Mouse (Mus musculus): ENCODE results near the gene Aagab. TPM values are rescaled to one million over a fixed set of nuclear protein-coding genes. Genes with fewer than 3 reads are reported as not detected.

The Aagab gene
- polyA plus RNA-seq, 1 experiment from 2014 or later, result 66.0 TPM

DNA sequence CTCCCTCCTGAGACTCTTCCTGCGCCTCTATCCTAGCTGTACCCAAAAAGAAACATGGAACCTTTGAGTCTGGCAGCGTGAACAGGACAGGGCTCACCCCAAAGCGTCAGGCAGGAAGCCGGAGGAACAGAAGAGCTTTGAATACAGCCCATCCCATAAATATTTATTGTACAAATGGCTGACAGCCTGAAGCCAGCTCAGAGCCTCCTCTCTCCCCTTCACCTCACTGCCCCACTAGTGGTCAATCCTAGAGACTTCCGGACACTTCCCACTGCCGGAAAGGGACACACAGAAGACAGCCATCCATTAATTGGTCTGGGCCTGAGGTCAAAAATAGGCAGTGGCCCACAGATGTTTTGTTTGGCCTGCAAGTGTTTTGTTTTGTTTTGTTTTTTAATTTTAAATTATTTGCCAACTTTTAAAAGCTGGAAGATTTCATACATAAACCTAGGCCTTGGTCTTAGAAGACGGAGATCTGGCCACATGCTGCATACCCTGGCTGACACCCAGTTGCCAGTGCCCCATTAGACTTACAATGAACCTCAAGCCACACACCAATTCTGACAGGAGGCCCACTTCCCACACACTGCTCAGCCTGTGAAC is 85.1 kb downstream of the Aagab start:
- no peak for ATAC-seq
- no peak overlapping the region for H3K4me3 ChIP-seq (ENCODE audit: low read length)
- H3K27ac ChIP-seq (ENCODE audit: low read depth, low read length), result no peak overlapping the region; the same call in 1 of the 2 replicates
- no peak overlapping the region for H3K9ac ChIP-seq (ENCODE audit: low read depth, low read length)
- H3K4me2 ChIP-seq (ENCODE audit: low read length), result no peak overlapping the region
- H3K36me3 ChIP-seq (ENCODE audit: control insufficient read depth, insufficient read depth, low read length), result no peaks in the 10 kb centered on the region
- H3K4me1 ChIP-seq (ENCODE audit: control insufficient read depth, insufficient read depth, low read depth, low read length), result no peaks in the 10 kb centered on the region
- H3K9me3 ChIP-seq (ENCODE audit: control insufficient read depth, low read length), result no peaks in the 10 kb centered on the region
- H3K27me3 ChIP-seq (replicated peaks; ENCODE audit: control insufficient read depth, insufficient read depth, low read length), result no peaks in the 10 kb centered on the region
- WGBS, result 74% methylated on average over 7 of the region's 7 CpGs

GRCm38 (mm10) chr9:63690511-63690910 is 88.1 kb downstream of the Aagab start:
- H3K4me1 ChIP-seq (ENCODE audit: control insufficient read depth, insufficient read depth, low read depth, low read length), result no peaks in the 10 kb centered on the region
- ATAC-seq, result no peak
- no peak overlapping the region for H3K27ac ChIP-seq (ENCODE audit: low read depth, low read length)
- 85% methylated on average over 1 of the region's 1 CpGs for WGBS
- H3K36me3 ChIP-seq (ENCODE audit: control insufficient read depth, insufficient read depth, low read length), result no peaks in the 10 kb centered on the region
- no peaks in the 10 kb centered on the region for H3K27me3 ChIP-seq (replicated peaks; ENCODE audit: control insufficient read depth, insufficient read depth, low read length)
- no peaks in the 10 kb centered on the region for H3K9me3 ChIP-seq (ENCODE audit: control insufficient read depth, low read length)
- H3K4me3 ChIP-seq (ENCODE audit: low read length), result no peak overlapping the region
- no peak overlapping the region for H3K9ac ChIP-seq (ENCODE audit: low read depth, low read length)
- H3K4me2 ChIP-seq (ENCODE audit: low read length), result no peak overlapping the region

DNA sequence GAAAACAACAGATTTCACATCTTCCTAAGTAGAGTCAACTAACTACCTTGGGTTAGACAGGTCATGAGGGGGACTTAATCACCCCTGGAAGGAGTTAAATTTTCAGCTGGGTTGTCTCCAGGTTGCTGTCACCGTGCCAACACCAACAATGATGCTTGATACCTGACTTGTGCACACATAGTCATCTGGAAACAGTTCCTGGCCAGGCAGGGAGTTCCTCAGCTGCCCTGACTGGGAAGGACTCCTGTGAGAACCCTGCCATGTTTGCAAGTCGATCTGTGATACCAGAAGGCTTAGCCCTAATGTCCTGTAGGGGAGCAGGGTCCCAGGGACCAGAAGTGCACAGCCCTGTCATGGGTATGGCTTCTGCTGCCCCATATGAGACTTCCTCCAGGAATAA is 89.5 kb downstream of the Aagab start:
- no peak for ATAC-seq
- 74% methylated on average over 2 of the region's 2 CpGs for WGBS

More for the DNA sequence above, 89.5 kb downstream of the Aagab start:
- Histone ChIP-seq H3K27ac (ENCODE audit: low read depth, low read length) (no peak overlapping the region), H3K9ac (ENCODE audit: low read depth, low read length) (no peak overlapping the region), H3K9me3 (ENCODE audit: control insufficient read depth, low read length) (no peaks in the 10 kb centered on the region), H3K4me1 (ENCODE audit: control insufficient read depth, insufficient read depth, low read depth, low read length) (peaks cover 6% of the 10 kb centered on the region), H3K36me3 (ENCODE audit: control insufficient read depth, insufficient read depth, low read length) (no peaks in the 10 kb centered on the region), H3K4me3 (ENCODE audit: low read length) (no peak overlapping the region), H3K4me2 (ENCODE audit: low read length) (no peak overlapping the region), H3K27me3 (replicated peaks; ENCODE audit: control insufficient read depth, insufficient read depth, low read length) (no peaks in the 10 kb centered on the region)

Other genes with a start within 250 kb of the Aagab start
- 31.2 and 31.6 TPM in 2 replicates for gene Map2k5, start 224.8 kb upstream of the Aagab start, polyA plus RNA-seq (2015; fragmentation: Nextera tagmentation; extraction: Ambion mirVana)
- gene 2300009A05Rik, start 203.4 kb upstream of the Aagab start, polyA plus RNA-seq (2015; fragmentation: Nextera tagmentation; extraction: Ambion mirVana), result 63.3 and 69.7 TPM in 2 replicates
- gene Iqch, start 167 bp upstream of the Aagab start, polyA plus RNA-seq (2015; fragmentation: Nextera tagmentation; extraction: Ambion mirVana), result 0.14 and 0.16 TPM in 2 replicates
- 7.7 and 9.3 TPM in 2 replicates for gene Smad3, start 155.3 kb downstream of the Aagab start, polyA plus RNA-seq (2015; fragmentation: Nextera tagmentation; extraction: Ambion mirVana)